Mouse (Mus musculus): ENCODE results near the gene Tigit. TPM values are rescaled to one million over a fixed set of nuclear protein-coding genes. Genes with fewer than 3 reads are reported as not detected.

Gene Tigit
- 2.3 and 4.1 TPM in 2 replicates for polyA plus RNA-seq (2012; rRNA removed; ENCODE audit: low replicate concordance)

DNA sequence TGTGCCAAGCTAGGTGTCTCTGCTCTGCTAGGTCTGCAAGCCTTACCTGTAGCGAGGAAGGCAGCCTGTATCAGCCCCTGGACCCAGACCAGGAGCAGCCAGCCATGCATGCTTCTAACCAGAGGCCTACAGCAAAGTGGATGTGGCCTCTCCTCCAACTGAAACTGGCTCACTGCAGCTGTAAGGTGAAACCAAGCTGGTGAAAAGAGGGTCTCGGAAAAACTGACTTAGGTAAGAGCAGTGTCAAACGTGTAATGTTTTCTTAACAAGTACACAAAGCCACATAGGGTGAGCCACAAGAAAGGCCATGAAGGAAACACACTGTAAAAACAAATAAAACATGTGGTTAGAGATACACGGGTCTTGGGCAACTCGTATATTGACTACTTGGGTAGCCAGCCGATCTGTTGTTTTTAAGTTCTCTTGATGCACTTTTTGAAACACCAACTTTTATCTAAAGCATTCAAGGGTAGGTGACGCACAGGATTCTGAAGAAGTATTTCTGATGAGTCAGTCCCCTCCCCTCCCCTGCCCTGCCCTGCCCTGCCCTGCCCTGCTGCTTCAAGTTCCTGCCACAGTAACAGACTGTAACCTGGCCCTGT is at the start of gene Tigit:
Gene Tigit (minus strand): TSS at position 169 of the 602 bp plus-strand sequence.

Other genes with a start within 250 kb of the Tigit start
- 0.12 TPM in 1 of 2 replicates, not detected in the other for gene Drd3, start 89.9 kb upstream of the Tigit start, polyA plus RNA-seq (2012; rRNA removed; ENCODE audit: low replicate concordance)
- gene Ccdc191, start 225.7 kb upstream of the Tigit start, polyA plus RNA-seq (2012; rRNA removed; ENCODE audit: low replicate concordance) = 0.58 and 0.71 TPM in 2 replicates

Data from duodenum, adult 2 months (tissue).